Mouse (Mus musculus) embryonic stem cell, embryonic (primary cell): ENCODE results near the gene Fxyd2.

Experiments
- CTCF ChIA-PET, 4 experiments: fragments of 300-600 bp in 2 of 4; fragments of 350-600 bp in 2 of 4; sonication (Branson Sonifier 250); formaldehyde crosslinking; loops; one replicate each; lab custom pipeline; 2022; ENCODE audit warnings: inconsistent platforms in 2 of 4; lab: Charles Lee
- POLR2A ChIA-PET, 4 experiments: fragments of 300-600 bp in 2 of 4; fragments of 350-600 bp in 2 of 4; sonication (Branson Sonifier 250); formaldehyde crosslinking; loops; one replicate each; lab custom pipeline; 2022; ENCODE audit warnings: antibody characterized with exemption in 4 of 4, inconsistent platforms in 1 of 4; lab: Charles Lee

Fxyd2 gene

GRCm38 (mm10) chr9:45380411-45381251, 18.8 kb upstream of the Fxyd2 start:
- CTCF ChIA-PET: interaction anchor here in 2 of 4 experiments (0.6 to 2.8 kb wide), 5 partner anchors 8 to 80 kb away, joined by 3 to 13 read pairs (median 3); partner anchors contain the start of gene Fxyd6 (in 1 of the 2)
- POLR2A ChIA-PET: interaction anchor here in 3 of 4 experiments (0.5 to 50.2 kb wide), 15 partner anchors 9 to 794 kb away, joined by 3 to 2905 read pairs (median 5); partner anchors contain the start of genes Fxyd6 (in 3 of the 3) and Fxyd2 (in 1 of the 3)

- CTCF ChIA-PET: interaction anchor here in 1 of 4 experiments (1.3 to 2.1 kb wide), 2 partner anchors 30 to 33 kb away, joined by 5 read pairs; no protein-coding TSS in a partner anchor
Observed at GRCm38 (mm10) chr9:45382336-45382735, 17.1 kb upstream of the Fxyd2 start.

GRCm38 (mm10) chr9:45382834-45383233, 16.6 kb upstream of the Fxyd2 start:
- POLR2A ChIA-PET: interaction anchor here in 3 of 4 experiments (0.7 to 50.2 kb wide), 11 partner anchors 8 to 82 kb away, joined by 3 to 2905 read pairs (median 11); partner anchors contain the start of genes Fxyd6 (in 2 of the 3) and Fxyd2 (in 1 of the 3)
- CTCF ChIA-PET: interaction anchor here in 1 of 4 experiments (1.3 to 2.1 kb wide), 2 partner anchors 29 to 33 kb away, joined by 5 read pairs; no protein-coding TSS in a partner anchor

More at GRCm38 (mm10) chr9:45382336-45382735, 17.1 kb upstream of the Fxyd2 start:
- POLR2A ChIA-PET: interaction anchor here in 3 of 4 experiments (0.7 to 50.2 kb wide), 13 partner anchors 8 to 82 kb away, joined by 3 to 2905 read pairs (median 10); partner anchors contain the start of genes Fxyd6 (in 2 of the 3) and Fxyd2 (in 1 of the 3)

- ChIA-PET POLR2A (interaction anchor here in 3 of 4 experiments (0.8 to 50.2 kb wide), 7 partner anchors 10 to 74 kb away, joined by 3 to 2905 read pairs (median 21); partner anchors contain the start of genes Fxyd2 (in 1 of the 3) and Fxyd6 (in 1 of the 3)), CTCF (interaction anchor here in 1 of 4 experiments (2.1 kb wide), 1 partner anchor 32 kb away, joined by 5 read pairs; no protein-coding TSS in a partner anchor)
Observed at GRCm38 (mm10) chr9:45383883-45384282, 15.6 kb upstream of the Fxyd2 start.

- ChIA-PET POLR2A (interaction anchor here in 3 of 4 experiments (0.8 to 50.2 kb wide), 13 partner anchors 8 to 344 kb away, joined by 3 to 2905 read pairs (median 4); partner anchors contain the start of genes Fxyd6 (in 2 of the 3) and Fxyd2 (in 1 of the 3)), CTCF (interaction anchor here (0.6 to 3.5 kb wide), 13 partner anchors 16 to 176 kb away, joined by 3 to 43 read pairs (median 5); partner anchors contain the start of gene Fxyd6 (in 1 of the 4))
Observed at GRCm38 (mm10) chr9:45386698-45387097, 12.8 kb upstream of the Fxyd2 start.

GRCm38 (mm10) chr9:45388385-45388994, 11.0 kb upstream of the Fxyd2 start:
- ChIA-PET POLR2A (interaction anchor here (0.6 to 50.2 kb wide), 42 partner anchors 9 to 791 kb away, joined by 3 to 2905 read pairs (median 5); partner anchors contain the start of genes Fxyd6 (in 3 of the 4) and Fxyd2 (in 2 of the 4)), CTCF (interaction anchor here (0.6 to 4.4 kb wide), 63 partner anchors 8 to 549 kb away, joined by 3 to 72 read pairs (median 4); partner anchors contain the start of genes Fxyd6 (in 3 of the 4), Fxyd2 (in 1 of the 4) and Tmprss13 (in 1 of the 4))

GRCm38 (mm10) chr9:45389596-45389995, 9.9 kb upstream of the Fxyd2 start:
- ChIA-PET POLR2A (interaction anchor here (0.5 to 50.2 kb wide), 27 partner anchors 8 to 244 kb away, joined by 3 to 2905 read pairs (median 11); partner anchors contain the start of genes Fxyd6 (in 3 of the 4) and Fxyd2 (in 2 of the 4)), CTCF (interaction anchor here (0.6 to 4.4 kb wide), 24 partner anchors 8 to 1222 kb away, joined by 3 to 72 read pairs (median 10); partner anchors contain the start of gene Fxyd2 (in 1 of the 4))

GRCm38 (mm10) chr9:45391299-45391698, 8.2 kb upstream of the Fxyd2 start:
- ChIA-PET POLR2A (interaction anchor here (0.5 to 50.2 kb wide), 46 partner anchors 8 to 449 kb away, joined by 3 to 2905 read pairs (median 6); partner anchors contain the start of genes Fxyd2 (in 3 of the 4) and Fxyd6 (in 3 of the 4)), CTCF (interaction anchor here (0.6 to 4.4 kb wide), 19 partner anchors 12 to 580 kb away, joined by 3 to 72 read pairs (median 4); no protein-coding TSS in a partner anchor)

- CTCF ChIA-PET: interaction anchor here in 2 of 4 experiments (1.1 to 5.4 kb wide), 2 partner anchors 17 to 18 kb away, joined by 5 to 44 read pairs; no protein-coding TSS in a partner anchor
- POLR2A ChIA-PET: interaction anchor here in 3 of 4 experiments (0.7 to 50.2 kb wide), 9 partner anchors 10 to 293 kb away, joined by 3 to 2905 read pairs (median 4); partner anchors contain the start of genes Fxyd2 (in 1 of the 3) and Fxyd6 (in 1 of the 3)
Observed at GRCm38 (mm10) chr9:45395218-45395617, 4.3 kb upstream of the Fxyd2 start.

- CTCF ChIA-PET: interaction anchor here in 2 of 4 experiments (1.1 to 5.4 kb wide), 2 partner anchors 16 to 17 kb away, joined by 5 to 44 read pairs; no protein-coding TSS in a partner anchor
- POLR2A ChIA-PET: interaction anchor here in 3 of 4 experiments (1.1 to 50.2 kb wide), 5 partner anchors 10 to 47 kb away, joined by 4 to 2905 read pairs (median 14); partner anchors contain the start of genes Fxyd2 (in 1 of the 3) and Fxyd6 (in 1 of the 3)
Observed at GRCm38 (mm10) chr9:45395796-45396195, 3.7 kb upstream of the Fxyd2 start.

GRCm38 (mm10) chr9:45398336-45398735, 1.1 kb upstream of the Fxyd2 start:
- POLR2A ChIA-PET: interaction anchor here in 3 of 4 experiments (0.6 to 50.2 kb wide), 30 partner anchors 9 to 630 kb away, joined by 3 to 2905 read pairs (median 5); partner anchors contain the start of gene Fxyd6 (in 3 of the 3)
- CTCF ChIA-PET: interaction anchor here (0.6 to 5.4 kb wide), 16 partner anchors 8 to 431 kb away, joined by 3 to 44 read pairs (median 4); no protein-coding TSS in a partner anchor

GRCm38 (mm10) chr9:45401851-45402250, 2.4 kb downstream of the Fxyd2 start:
- CTCF ChIA-PET: interaction anchor here (0.5 to 2.4 kb wide), 7 partner anchors 10 to 332 kb away, joined by 3 to 15 read pairs (median 8); no protein-coding TSS in a partner anchor
- POLR2A ChIA-PET: interaction anchor here in 3 of 4 experiments (0.9 to 50.2 kb wide), 11 partner anchors 9 to 102 kb away, joined by 3 to 2905 read pairs (median 8); partner anchors contain the start of gene Fxyd6 (in 1 of the 3)

GRCm38 (mm10) chr9:45402957-45403356, 3.5 kb downstream of the Fxyd2 start:
- CTCF ChIA-PET: interaction anchor here in 3 of 4 experiments (0.9 to 2.4 kb wide), 8 partner anchors 9 to 103 kb away, joined by 3 to 15 read pairs (median 8); no protein-coding TSS in a partner anchor
- POLR2A ChIA-PET: interaction anchor here in 3 of 4 experiments (0.9 to 50.2 kb wide), 13 partner anchors 9 to 106 kb away, joined by 3 to 2905 read pairs (median 6); partner anchors contain the start of gene Fxyd6 (in 1 of the 3)

- ChIA-PET POLR2A (interaction anchor here in 3 of 4 experiments (0.7 to 18.8 kb wide), 15 partner anchors 8 to 401 kb away, joined by 3 to 332 read pairs (median 3); partner anchors contain the start of gene Fxyd6 (in 1 of the 3)), CTCF (interaction anchor here (0.5 to 2.9 kb wide), 9 partner anchors 8 to 209 kb away, joined by 3 to 13 read pairs (median 5); no protein-coding TSS in a partner anchor)
Observed at GRCm38 (mm10) chr9:45405694-45406093, 6.2 kb downstream of the Fxyd2 start.

- CTCF ChIA-PET: interaction anchor here (0.9 to 3.6 kb wide), 12 partner anchors 8 to 183 kb away, joined by 3 to 24 read pairs (median 4); no protein-coding TSS in a partner anchor
Observed at GRCm38 (mm10) chr9:45406808-45407207, 7.3 kb downstream of the Fxyd2 start.

More at GRCm38 (mm10) chr9:45406808-45407207, 7.3 kb downstream of the Fxyd2 start:
- POLR2A ChIA-PET: interaction anchor here in 3 of 4 experiments (0.6 to 18.8 kb wide), 18 partner anchors 9 to 265 kb away, joined by 3 to 332 read pairs (median 4); partner anchors contain the start of gene Fxyd6 (in 3 of the 3)
